Mouse (Mus musculus) hindbrain, embryonic 16.5 days (tissue): Measurements from ENCODE around the gene Fam71f1. TPM values are rescaled to one million over a fixed set of nuclear protein-coding genes. Genes with fewer than 3 reads are reported as not detected.

Experiments
- ATAC-seq: fragments of 200-750 bp; cut with Nextera tagmentation; 2 replicates; pipeline ENCODE4 v1.8.0; 2017; ENCODE audit warnings: moderate TSS enrichment, moderate library complexity
- H3K27ac ChIP-seq: fragments of 300-500 bp; sonication (generic); 2 replicates; pipeline ENCODE4 v1.5.1; 2014; ENCODE audit warnings: low read depth, mild to moderate bottlenecking, control low read depth, low read length, moderate library complexity
- H3K27me3 ChIP-seq: fragments of 300-500 bp; sonication (generic); replicated peaks from 2 replicates; pipeline ENCODE4 v1.6.1; 2014; ENCODE audit warnings: low read length; ENCODE audit not compliant: control insufficient read depth, insufficient read depth
- H3K36me3 ChIP-seq: fragments of 300-500 bp; sonication (generic); 2 replicates; pipeline ENCODE4 v1.6.1; 2014; ENCODE audit warnings: mild to moderate bottlenecking, low read length, moderate library complexity, mixed read lengths; ENCODE audit not compliant: control insufficient read depth, insufficient read depth
- H3K4me1 ChIP-seq: fragments of 300-500 bp; sonication (generic); 2 replicates; pipeline ENCODE4 v1.6.1; 2014; ENCODE audit warnings: low read depth, low read length; ENCODE audit not compliant: control insufficient read depth, insufficient read depth
- H3K4me2 ChIP-seq: fragments of 300-500 bp; sonication (generic); 2 replicates; pipeline ENCODE4 v1.6.1; 2014; ENCODE audit warnings: mild to moderate bottlenecking, low read length, control low read depth, moderate library complexity
- H3K4me3 ChIP-seq: fragments of 300-500 bp; sonication (generic); 2 replicates; pipeline ENCODE4 v1.5.1; 2014; ENCODE audit warnings: mild to moderate bottlenecking, low read length, control low read depth, moderate library complexity
- H3K9ac ChIP-seq: fragments of 300-500 bp; sonication (generic); 2 replicates; pipeline ENCODE4 v1.6.1; 2014; ENCODE audit warnings: low read depth, mild to moderate bottlenecking, control low read depth, low read length, moderate library complexity
- H3K9me3 ChIP-seq: fragments of 300-500 bp; sonication (generic); 2 replicates; pipeline ENCODE4 v1.6.1; 2014; ENCODE audit warnings: mild to moderate bottlenecking, low read length, moderate library complexity; ENCODE audit not compliant: control insufficient read depth
- WGBS: fragments of 180-500 bp; shearing (Covaris S2); extraction: QIAGEN DNeasy Blood & Tissue Kit; methylation state at CpG from one replicate; pipeline ENCODE4 v1.1.7; 2014; 5-methylcytosine and 5-hydroxymethylcytosine counted together
- polyA plus RNA-seq: library from polyadenylated mRNA; unstranded; fragments of >200 nt; fragmentation: Nextera tagmentation; extraction: Ambion mirVana; gene quantifications from 2 replicates; pipeline ENCODE4 v1.2.1, GENCODE M21; 2015

Gene Fam71f1
- polyA plus RNA-seq, 1 experiment from 2014 or later = not detected

DNA sequence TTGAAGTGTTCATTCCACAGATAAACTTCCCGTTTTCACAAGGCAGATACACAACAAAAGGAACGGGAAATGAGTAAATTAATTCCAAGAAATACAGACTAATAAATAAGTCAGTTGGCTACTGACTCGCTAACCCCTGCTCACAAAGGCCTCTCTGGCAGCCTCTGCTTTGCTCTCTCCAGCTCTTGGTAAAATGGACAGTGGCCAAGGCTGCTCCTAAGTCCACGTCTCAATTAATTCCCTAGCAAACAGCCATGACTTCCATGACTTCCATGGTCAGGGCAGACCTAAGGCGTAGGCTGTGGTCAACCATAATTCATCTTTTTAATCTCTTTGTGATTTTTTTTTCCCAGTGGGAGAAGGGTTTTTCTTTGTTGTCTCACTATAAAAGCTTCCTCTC, 31.0 kb upstream of the Fam71f1 start:
- no peaks in the 10 kb centered on the region for H3K27me3 ChIP-seq
- no peaks in the 10 kb centered on the region for H3K9me3 ChIP-seq
- no peak for ATAC-seq
- WGBS = 43% methylated on average over 5 of the region's 5 CpGs
- no peak overlapping the region for H3K4me2 ChIP-seq
- no peak overlapping the region for H3K27ac ChIP-seq
- H3K36me3 ChIP-seq = no peaks in the 10 kb centered on the region
- no peaks in the 10 kb centered on the region for H3K4me1 ChIP-seq
- no peak overlapping the region for H3K9ac ChIP-seq
- H3K4me3 ChIP-seq = no peak overlapping the region

GRCm38 (mm10) chr6:29288651-29289050, 30.3 kb upstream of the Fam71f1 start:
- no peak for ATAC-seq
- H3K27ac ChIP-seq = no peak overlapping the region
- WGBS = 50% methylated on average over 6 of the region's 6 CpGs
- no peaks in the 10 kb centered on the region for H3K4me1 ChIP-seq
- no peak overlapping the region for H3K4me2 ChIP-seq
- no peaks in the 10 kb centered on the region for H3K27me3 ChIP-seq
- H3K9ac ChIP-seq = no peak overlapping the region
- no peaks in the 10 kb centered on the region for H3K36me3 ChIP-seq
- H3K4me3 ChIP-seq = no peak overlapping the region
- no peaks in the 10 kb centered on the region for H3K9me3 ChIP-seq

DNA sequence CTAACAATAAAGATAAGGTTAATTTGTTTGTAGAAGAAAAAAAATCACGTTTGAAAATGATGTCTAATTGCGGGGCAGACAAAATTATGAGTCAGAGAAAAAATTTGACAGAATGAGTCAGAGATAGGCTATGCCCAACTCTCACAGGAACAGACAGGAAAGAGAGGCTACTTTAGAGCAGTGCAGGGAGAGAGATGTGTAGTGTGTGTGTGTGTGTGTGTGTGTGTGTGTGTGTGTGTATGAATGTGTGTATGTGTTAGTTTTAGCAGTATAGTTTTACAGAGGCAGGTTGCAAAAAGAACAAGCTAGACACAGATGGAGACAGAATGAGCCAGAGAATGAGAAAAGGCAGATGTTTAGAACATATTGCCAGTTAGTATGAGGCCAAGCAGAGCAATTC, 19.8 kb upstream of the Fam71f1 start:
- Histone ChIP-seq H3K27me3 (no peaks in the 10 kb centered on the region), H3K36me3 (no peaks in the 10 kb centered on the region), H3K4me3 (no peak overlapping the region), H3K9me3 (no peaks in the 10 kb centered on the region; the same call in 1 of the 2 replicates), H3K4me2 (no peak overlapping the region), H3K4me1 (no peaks in the 10 kb centered on the region), H3K27ac (no peak overlapping the region), H3K9ac (no peak overlapping the region)
- ATAC-seq = no peak
- WGBS = 72% methylated on average over 2 of the region's 2 CpGs

DNA sequence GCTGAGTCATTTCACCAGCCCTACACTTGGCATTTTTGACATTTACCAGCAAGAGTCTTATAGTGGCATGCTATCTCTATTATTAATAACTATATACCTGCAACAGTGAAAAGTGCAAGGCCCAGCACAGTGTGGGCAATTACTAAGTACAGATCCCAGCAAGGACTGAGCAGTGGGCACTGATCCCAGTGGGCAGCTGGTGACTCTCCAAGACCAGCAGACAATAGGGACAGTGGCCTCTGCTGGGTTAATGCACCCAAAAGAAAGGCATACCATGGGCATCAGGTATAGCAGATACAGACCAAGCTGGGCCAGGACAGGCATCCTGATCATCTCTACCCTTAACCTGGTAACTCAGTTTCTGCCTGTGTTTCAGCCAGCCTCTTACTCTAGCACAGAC, 15.7 kb upstream of the Fam71f1 start:
- Histone ChIP-seq H3K27ac (no peak overlapping the region), H3K4me1 (no peaks in the 10 kb centered on the region), H3K9ac (no peak overlapping the region), H3K27me3 (no peaks in the 10 kb centered on the region), H3K4me2 (no peak overlapping the region), H3K4me3 (no peak overlapping the region), H3K9me3 (no peaks in the 10 kb centered on the region; the same call in 1 of the 2 replicates), H3K36me3 (no peaks in the 10 kb centered on the region)
- no peak for ATAC-seq

- Histone ChIP-seq H3K4me2 (no peak overlapping the region), H3K36me3 (no peaks in the 10 kb centered on the region), H3K27me3 (no peaks in the 10 kb centered on the region), H3K4me1 (no peaks in the 10 kb centered on the region), H3K9ac (no peak overlapping the region), H3K27ac (no peak overlapping the region), H3K4me3 (no peak overlapping the region), H3K9me3 (no peaks in the 10 kb centered on the region; the same call in 1 of the 2 replicates)
- ATAC-seq = no peak
- 56% methylated on average over 5 of the region's 5 CpGs for WGBS
These were observed 15.2 kb upstream of the Fam71f1 start for GRCm38 (mm10) chr6:29303726-29304125.

DNA sequence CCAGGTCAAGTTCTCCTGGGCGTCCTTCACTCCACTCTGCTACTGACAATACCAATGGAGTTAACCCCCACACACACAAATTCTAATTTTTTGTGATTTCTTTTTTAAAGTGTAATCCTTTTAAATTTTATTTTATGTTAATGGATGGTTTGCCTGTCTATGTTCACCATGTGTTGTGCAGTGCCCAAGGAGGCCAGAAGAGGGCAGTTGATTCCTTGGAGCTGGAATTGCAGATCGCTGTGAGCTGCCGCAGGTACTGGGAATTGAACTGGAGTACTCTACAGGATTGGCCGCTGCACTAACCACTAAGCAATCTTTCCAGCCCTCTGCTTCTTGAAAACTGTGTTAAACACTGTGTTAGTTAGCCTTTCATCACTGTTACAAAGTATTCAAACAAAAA, 13.5 kb upstream of the Fam71f1 start:
- WGBS = 93% methylated on average over 4 of the region's 4 CpGs
- ATAC-seq = no peak
- no peak overlapping the region for H3K4me3 ChIP-seq

DNA sequence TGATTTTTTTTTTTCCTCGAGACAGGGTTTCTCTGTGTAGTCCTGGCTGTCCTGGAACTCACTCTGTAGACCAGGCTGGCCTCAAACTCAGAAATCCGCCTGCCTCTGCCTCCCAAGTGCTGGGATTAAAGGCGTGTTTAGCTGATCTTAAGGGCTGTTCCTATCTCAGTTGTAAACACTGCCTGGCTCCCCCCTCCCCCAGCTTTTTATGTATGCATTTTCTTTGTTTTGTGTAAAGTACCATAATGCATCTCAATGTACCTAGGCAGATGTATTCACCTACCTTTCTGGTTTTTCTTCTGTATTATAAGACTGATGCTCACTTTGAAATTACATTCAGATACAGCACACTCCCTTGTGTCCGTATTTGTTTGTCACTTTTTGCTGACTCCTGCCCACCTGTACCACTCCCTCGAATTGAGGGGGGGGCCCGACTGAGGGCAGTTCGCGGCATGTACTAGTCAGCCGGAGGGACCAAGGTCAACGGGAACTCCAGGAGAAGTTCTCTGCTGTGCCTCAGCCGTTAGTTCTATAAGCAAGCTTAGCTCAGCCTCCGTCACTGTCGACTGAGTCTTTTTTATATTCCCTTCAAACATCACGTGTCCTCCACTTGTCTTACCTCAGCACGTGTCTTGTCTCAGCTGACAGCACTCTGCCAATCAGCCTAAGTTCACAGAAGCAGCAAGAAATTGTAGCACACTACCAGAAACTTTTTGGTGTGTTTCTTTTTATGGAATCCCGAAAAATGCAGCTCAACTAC, 9.9 kb upstream of the Fam71f1 start:
- ATAC-seq = no peak
- H3K9me3 ChIP-seq = no peaks in the 10 kb centered on the region
- 91% methylated on average over 16 of the region's 16 CpGs for WGBS

More for the DNA sequence above, 13.5 kb upstream of the Fam71f1 start:
- Histone ChIP-seq H3K36me3 (no peaks in the 10 kb centered on the region), H3K27ac (no peak overlapping the region), H3K9me3 (no peaks in the 10 kb centered on the region), H3K4me1 (no peaks in the 10 kb centered on the region), H3K4me2 (no peak overlapping the region), H3K9ac (no peak overlapping the region), H3K27me3 (no peaks in the 10 kb centered on the region)

DNA sequence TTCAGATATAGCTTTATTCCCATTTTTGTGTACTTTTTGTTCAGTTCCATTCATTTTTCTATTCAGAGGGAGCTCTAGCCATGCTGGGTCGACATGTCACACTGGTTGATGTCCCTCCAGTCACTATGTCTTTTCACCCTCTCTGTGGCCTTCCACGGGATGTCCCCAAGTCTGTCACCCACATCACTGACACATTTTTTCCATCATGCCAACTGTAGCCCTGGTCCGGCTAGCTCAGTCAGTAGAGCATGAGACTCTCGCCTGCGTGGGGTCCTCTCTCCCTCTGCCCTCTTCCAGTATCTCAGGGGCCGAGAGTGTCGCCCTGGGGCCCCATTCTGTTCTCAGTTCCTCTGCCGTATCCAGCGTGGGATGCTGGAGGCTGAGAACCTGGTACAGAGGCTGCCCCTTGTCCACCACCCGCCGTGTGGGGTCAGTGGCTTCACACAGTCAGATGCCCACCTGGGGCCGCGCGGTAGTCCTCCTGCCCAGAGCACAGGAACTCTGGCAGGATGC, 5.2 kb upstream of the Fam71f1 start:
- Histone ChIP-seq H3K4me3 (no peak overlapping the region), H3K4me1 (no peaks in the 10 kb centered on the region), H3K36me3 (no peaks in the 10 kb centered on the region), H3K9me3 (no peaks in the 10 kb centered on the region), H3K27ac (no peak overlapping the region), H3K27me3 (no peaks in the 10 kb centered on the region), H3K4me2 (no peak overlapping the region), H3K9ac (no peak overlapping the region)
- WGBS = 69% methylated on average over 14 of the region's 14 CpGs
- ATAC-seq = no peak

More for the DNA sequence above, 9.9 kb upstream of the Fam71f1 start:
- Histone ChIP-seq H3K4me3 (no peak overlapping the region), H3K9ac (no peak overlapping the region), H3K27me3 (no peaks in the 10 kb centered on the region), H3K27ac (no peak overlapping the region), H3K4me2 (no peak overlapping the region), H3K4me1 (no peaks in the 10 kb centered on the region), H3K36me3 (no peaks in the 10 kb centered on the region)

GRCm38 (mm10) chr6:29317286-29317685, 1.7 kb upstream of the Fam71f1 start:
- no peaks in the 10 kb centered on the region for H3K36me3 ChIP-seq
- H3K4me2 ChIP-seq = no peak overlapping the region
- H3K9ac ChIP-seq = no peak overlapping the region
- no peak for ATAC-seq
- no peak overlapping the region for H3K27ac ChIP-seq
- no peaks in the 10 kb centered on the region for H3K27me3 ChIP-seq
- no peak overlapping the region for H3K4me3 ChIP-seq
- WGBS = 78% methylated on average over 2 of the region's 2 CpGs
- no peaks in the 10 kb centered on the region for H3K9me3 ChIP-seq
- H3K4me1 ChIP-seq = no peaks in the 10 kb centered on the region
